Mouse (Mus musculus): ENCODE results near the gene Spata9.
"Not testable (repeated sequence)": the region's sequence is repeated elsewhere in the genome, so short reads cannot be mapped to it uniquely, and the experiment has no call there.

Gene Spata9

GRCm38 (mm10) chr13:75966850-75967249 is at the start of gene Spata9:
Gene Spata9, plus strand, starts transcription at chr13:75967150.
- H3K36me3 ChIP-seq (ENCODE audit: control insufficient read depth, insufficient read depth, low read length, poor library complexity, severe bottlenecking): no peaks in the 10 kb centered on the region
- no peaks in the 10 kb centered on the region for H3K27me3 ChIP-seq (ENCODE audit: control insufficient read depth, insufficient read depth, low read length, poor library complexity, severe bottlenecking)
- no peak for DNase-seq (ENCODE audit: low read depth, low spot score)

GRCm38 (mm10) chr13:75927951-75928350 is 39.0 kb upstream of the Spata9 start:
- DNase-seq (ENCODE audit: low read depth, low spot score): no peak
- Histone ChIP-seq H3K27me3 (ENCODE audit: control insufficient read depth, insufficient read depth, low read length, poor library complexity, severe bottlenecking) (no peaks in the 10 kb centered on the region), H3K36me3 (ENCODE audit: control insufficient read depth, insufficient read depth, low read length, poor library complexity, severe bottlenecking) (no peaks in the 10 kb centered on the region)

- not testable (repeated sequence) for H3K36me3 ChIP-seq (ENCODE audit: control insufficient read depth, insufficient read depth, low read length, poor library complexity, severe bottlenecking); DNase-seq (ENCODE audit: low read depth, low spot score); H3K27me3 ChIP-seq (ENCODE audit: control insufficient read depth, insufficient read depth, low read length, poor library complexity, severe bottlenecking)
These were observed 37.9 kb upstream of the Spata9 start for GRCm38 (mm10) chr13:75929071-75929470.

DNA sequence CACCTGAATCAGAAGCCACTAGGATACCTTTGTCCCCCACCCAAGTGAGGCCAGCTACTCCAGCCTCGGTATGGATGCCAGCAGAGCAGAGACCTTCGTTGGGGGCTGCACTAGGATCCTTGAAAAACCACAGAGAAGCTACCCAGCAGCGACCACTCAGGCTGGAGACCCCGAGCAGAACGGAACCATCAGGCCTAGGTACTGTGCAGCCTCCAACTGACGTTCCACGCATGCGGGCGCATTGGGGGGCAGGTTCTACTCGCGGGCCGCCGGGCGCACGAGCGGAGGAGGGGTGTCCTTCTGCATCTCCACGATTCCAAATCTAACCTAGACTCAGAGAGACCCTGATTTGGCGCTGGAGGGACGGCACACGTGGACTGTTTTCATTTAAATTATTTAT is 36.9 kb upstream of the Spata9 start:
- Histone ChIP-seq H3K27me3 (ENCODE audit: control insufficient read depth, insufficient read depth, low read length, poor library complexity, severe bottlenecking) (no peaks in the 10 kb centered on the region), H3K36me3 (ENCODE audit: control insufficient read depth, insufficient read depth, low read length, poor library complexity, severe bottlenecking) (no peaks in the 10 kb centered on the region)
- DNase-seq (ENCODE audit: low read depth, low spot score): no peak

GRCm38 (mm10) chr13:75930660-75931059 is 36.3 kb upstream of the Spata9 start:
- no peak for DNase-seq (ENCODE audit: low read depth, low spot score)
- H3K27me3 ChIP-seq (ENCODE audit: control insufficient read depth, insufficient read depth, low read length, poor library complexity, severe bottlenecking): no peaks in the 10 kb centered on the region
- no peaks in the 10 kb centered on the region for H3K36me3 ChIP-seq (ENCODE audit: control insufficient read depth, insufficient read depth, low read length, poor library complexity, severe bottlenecking)

GRCm38 (mm10) chr13:75931073-75931472 is 35.9 kb upstream of the Spata9 start:
- H3K27me3 ChIP-seq (ENCODE audit: control insufficient read depth, insufficient read depth, low read length, poor library complexity, severe bottlenecking): no peaks in the 10 kb centered on the region
- no peak for DNase-seq (ENCODE audit: low read depth, low spot score)
- no peaks in the 10 kb centered on the region for H3K36me3 ChIP-seq (ENCODE audit: control insufficient read depth, insufficient read depth, low read length, poor library complexity, severe bottlenecking)

- DNase-seq (ENCODE audit: low read depth, low spot score): no peak
- Histone ChIP-seq H3K36me3 (ENCODE audit: control insufficient read depth, insufficient read depth, low read length, poor library complexity, severe bottlenecking) (no peaks in the 10 kb centered on the region), H3K27me3 (ENCODE audit: control insufficient read depth, insufficient read depth, low read length, poor library complexity, severe bottlenecking) (no peaks in the 10 kb centered on the region)
These were observed 33.7 kb upstream of the Spata9 start for GRCm38 (mm10) chr13:75933287-75933686.

DNA sequence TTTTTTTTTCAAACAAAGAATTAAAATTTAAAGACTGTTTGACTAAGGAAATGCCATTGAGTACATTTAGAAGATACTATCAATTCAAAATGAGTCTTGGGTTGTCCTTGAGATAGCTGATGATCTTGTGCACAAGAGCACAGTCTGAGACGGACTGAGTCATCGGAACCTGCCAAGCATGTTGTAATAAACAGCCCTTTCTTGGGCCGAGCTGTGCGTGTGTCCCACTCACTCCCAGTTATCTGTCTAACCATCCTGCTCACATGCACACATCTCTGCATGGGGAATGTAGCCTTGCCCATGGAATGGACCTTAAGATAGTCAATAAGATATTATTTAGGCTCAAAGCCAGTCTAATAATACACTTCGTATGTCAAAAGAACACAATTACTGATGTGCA is 28.1 kb upstream of the Spata9 start:
- Histone ChIP-seq H3K27me3 (ENCODE audit: control insufficient read depth, insufficient read depth, low read length, poor library complexity, severe bottlenecking) (no peaks in the 10 kb centered on the region; the same call in 1 of the 2 replicates), H3K36me3 (ENCODE audit: control insufficient read depth, insufficient read depth, low read length, poor library complexity, severe bottlenecking) (no peaks in the 10 kb centered on the region)
- DNase-seq (ENCODE audit: low read depth, low spot score): no peak

DNA sequence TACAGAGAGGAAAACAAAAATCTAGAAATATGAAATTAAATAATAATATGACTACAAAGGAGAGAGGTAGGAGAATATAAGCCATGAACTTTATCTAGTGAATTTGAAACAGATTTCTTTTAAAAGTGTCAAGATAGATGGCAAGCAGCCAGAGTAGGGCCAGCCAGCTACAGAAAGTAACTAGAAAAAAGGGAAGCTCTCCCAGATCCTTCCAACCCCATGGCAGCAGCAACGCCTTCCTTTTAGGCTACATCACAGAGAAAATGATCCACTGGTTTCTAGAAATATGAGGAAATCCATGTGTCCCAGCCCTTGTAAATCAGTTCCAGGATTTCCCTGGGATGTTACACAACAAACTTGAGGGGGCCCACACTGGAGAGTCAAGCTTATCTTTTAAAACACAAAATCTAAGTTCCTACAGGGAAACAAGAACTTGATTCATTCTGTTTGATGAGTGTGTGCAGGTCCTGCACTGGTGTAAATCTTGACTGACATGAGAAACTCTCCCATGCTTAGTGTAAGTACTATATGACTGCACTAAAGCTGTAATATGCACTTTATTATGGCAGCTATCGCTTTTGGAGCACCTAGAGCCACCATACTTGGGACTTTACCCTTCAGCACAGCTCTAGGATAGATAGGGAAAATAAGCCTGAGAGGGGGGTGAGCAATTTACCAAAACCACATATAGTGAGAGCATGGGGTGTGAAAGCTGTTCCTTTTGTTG is 26.0 kb upstream of the Spata9 start:
- DNase-seq (ENCODE audit: low read depth, low spot score): no peak
- Histone ChIP-seq H3K36me3 (ENCODE audit: control insufficient read depth, insufficient read depth, low read length, poor library complexity, severe bottlenecking) (no peaks in the 10 kb centered on the region), H3K27me3 (ENCODE audit: control insufficient read depth, insufficient read depth, low read length, poor library complexity, severe bottlenecking) (no peaks in the 10 kb centered on the region; the same call in 1 of the 2 replicates)

DNA sequence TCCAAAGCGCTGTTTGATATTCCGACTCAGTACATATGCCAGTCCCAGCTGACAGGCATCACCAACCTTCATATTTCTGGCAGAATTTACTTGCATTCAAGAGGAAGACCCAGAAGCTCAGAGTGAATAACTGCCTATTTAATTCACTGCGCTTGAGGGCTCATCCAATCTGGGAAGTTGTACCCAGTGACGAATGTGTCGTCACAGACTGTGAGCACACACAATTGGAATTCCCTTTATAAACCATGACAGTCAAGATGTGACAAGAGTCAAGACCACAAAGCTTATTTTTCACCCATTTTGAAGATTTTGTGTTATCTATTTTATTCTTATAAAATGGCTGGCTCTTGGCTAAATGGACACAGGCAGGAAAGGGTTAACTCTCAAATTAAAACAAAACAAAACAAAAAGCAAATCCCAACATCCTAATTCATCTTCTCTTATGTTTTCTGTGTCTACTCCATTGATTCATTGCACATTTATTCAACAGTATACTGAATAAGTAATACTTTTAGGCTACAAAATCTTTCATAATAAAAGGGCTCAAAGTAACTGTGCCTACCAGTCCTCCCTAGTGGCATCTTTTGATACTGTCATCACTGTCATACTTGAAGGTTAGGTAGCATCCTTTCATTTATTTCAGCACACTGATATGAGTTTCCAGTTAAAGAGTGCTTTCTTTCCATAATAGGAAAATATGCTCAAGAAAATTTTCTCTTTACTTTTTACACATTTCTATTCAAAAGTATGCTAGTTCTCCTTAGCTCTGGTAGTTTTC is 25.2 kb upstream of the Spata9 start:
- no peaks in the 10 kb centered on the region for H3K36me3 ChIP-seq (ENCODE audit: control insufficient read depth, insufficient read depth, low read length, poor library complexity, severe bottlenecking)
- DNase-seq (ENCODE audit: low read depth, low spot score): peak; percentile 6
- H3K27me3 ChIP-seq (ENCODE audit: control insufficient read depth, insufficient read depth, low read length, poor library complexity, severe bottlenecking): no peaks in the 10 kb centered on the region; the same call in 1 of the 2 replicates

DNA sequence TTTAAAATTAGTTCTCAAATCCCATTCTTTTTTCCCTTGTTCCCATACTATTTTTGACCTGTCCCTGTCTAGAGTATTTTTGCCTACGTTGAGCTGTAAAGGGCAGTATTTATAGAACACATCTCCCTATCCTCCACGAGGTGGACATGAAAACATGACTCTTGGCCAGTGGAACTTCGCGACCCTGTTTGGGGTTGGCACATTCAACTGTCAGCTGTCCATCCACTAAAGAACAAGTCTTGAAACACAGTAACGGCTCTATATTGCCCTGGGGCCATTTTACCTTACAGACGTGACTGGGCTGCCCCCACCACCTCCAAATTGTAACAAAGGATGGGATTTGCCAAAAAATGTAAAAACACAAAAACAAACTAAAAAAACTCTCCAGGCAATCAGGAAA is 24.2 kb upstream of the Spata9 start:
- DNase-seq (ENCODE audit: low read depth, low spot score): peak; percentile 2
- no peaks in the 10 kb centered on the region; the same call in 1 of the 2 replicates for H3K27me3 ChIP-seq (ENCODE audit: control insufficient read depth, insufficient read depth, low read length, poor library complexity, severe bottlenecking)
- no peaks in the 10 kb centered on the region for H3K36me3 ChIP-seq (ENCODE audit: control insufficient read depth, insufficient read depth, low read length, poor library complexity, severe bottlenecking)

DNA sequence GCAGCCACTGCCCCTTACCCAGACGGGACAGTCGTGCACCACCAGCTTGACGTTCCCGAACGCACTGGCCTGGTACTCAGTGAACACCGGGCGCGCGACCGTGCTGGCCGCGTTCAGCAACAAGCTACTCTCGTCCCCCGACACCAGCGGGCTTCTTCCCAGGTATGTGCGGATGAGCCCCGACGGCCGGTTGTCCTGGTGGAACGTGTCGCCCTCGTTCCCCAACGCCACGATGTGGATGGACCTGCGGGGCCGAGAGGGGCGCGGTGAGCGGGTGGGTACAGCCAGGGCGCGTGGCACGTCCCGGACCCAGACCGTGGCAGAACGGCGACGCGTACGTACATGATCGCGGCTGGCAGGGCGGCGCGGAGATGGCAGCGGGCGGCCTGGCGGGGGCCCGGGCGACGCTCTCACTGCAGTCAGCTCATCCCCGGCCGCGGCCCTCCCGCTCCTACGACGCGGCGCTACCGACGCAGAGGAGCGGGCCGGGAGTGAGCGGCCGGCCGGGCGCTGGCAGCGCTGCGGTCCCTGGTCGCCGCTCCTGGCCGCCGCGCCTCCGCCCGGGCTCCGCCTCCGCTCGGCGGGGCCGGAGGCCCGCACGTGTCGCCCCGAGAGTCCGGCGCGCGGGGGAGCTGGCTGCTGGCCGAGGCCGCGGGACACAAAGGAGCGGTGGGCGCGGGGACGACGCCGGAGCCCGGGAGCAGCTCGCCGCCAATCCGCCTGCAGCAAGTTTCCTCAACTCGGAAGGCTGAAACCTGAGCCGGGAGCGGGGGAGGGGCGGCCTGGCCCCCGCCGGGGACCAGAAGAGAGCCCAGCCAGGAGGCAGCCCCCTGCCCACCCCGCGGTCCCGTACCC is 23.5 kb upstream of the Spata9 start, which contains the start of gene Rhobtb3:
Gene Rhobtb3, minus strand, starts transcription at position 737 of the 855 bp plus-strand sequence.
- peak; percentile 21 for DNase-seq (ENCODE audit: low read depth, low spot score)
- Histone ChIP-seq H3K36me3 (ENCODE audit: control insufficient read depth, insufficient read depth, low read length, poor library complexity, severe bottlenecking) (no peaks in the 10 kb centered on the region), H3K27me3 (ENCODE audit: control insufficient read depth, insufficient read depth, low read length, poor library complexity, severe bottlenecking) (no peaks in the 10 kb centered on the region; the same call in 1 of the 2 replicates)

DNA sequence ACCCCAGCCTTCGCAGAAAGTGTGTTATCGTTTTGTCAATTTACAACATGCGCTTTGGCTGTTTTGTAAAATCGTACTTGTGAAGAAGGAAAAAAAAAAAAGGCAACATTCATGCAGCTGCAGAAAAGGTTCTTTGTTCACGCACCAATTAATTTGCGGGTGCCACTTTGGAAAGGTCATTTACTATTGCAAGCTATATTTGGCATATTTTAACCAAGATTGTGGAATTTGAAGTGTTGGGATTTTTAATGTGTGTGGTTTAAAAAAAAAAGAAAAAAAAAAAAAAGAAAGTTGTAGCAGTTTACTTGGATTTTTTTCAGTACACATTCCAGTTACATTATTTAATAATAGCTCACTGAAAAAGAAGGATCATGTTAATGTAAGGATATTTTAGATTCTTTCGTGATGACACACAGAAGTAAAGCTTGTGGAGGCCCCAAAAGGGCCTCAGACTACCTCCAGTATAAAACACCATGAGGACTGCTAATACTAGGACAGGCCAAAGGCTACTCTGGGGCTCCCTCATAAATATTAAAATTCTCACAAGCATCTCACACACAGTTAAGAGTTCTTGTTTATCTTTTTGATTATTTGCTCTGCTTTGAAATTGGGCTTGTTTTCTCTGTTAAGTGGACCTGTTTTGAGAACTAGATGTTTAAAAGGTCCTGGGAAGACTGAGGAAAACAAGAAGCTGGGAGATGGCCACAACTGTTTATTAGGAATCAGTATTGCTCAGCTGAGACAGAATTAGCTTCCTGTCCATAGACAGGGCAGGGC is 22.7 kb upstream of the Spata9 start:
- Histone ChIP-seq H3K36me3 (ENCODE audit: control insufficient read depth, insufficient read depth, low read length, poor library complexity, severe bottlenecking) (no peaks in the 10 kb centered on the region), H3K27me3 (ENCODE audit: control insufficient read depth, insufficient read depth, low read length, poor library complexity, severe bottlenecking) (no peaks in the 10 kb centered on the region; the same call in 1 of the 2 replicates)
- no peak for DNase-seq (ENCODE audit: low read depth, low spot score)

DNA sequence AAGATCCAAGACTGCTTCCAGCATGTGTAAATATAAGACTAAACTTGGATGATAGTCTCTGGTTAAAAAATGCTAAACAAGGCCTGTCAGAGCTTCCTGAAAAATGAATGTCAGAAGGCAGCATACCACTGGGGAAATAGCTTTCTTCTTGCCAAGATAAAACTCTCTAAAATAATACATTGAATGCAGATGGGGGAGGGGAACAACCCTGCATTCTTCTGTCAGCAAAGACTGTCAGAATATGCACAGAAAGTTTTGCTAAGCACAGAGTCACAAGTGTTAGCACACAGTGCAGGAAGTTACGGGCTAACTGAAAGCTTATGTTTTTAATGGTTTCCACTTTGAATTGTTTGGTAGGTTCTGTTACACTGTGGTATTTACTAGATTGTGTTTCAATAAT is 16.7 kb upstream of the Spata9 start:
- DNase-seq (ENCODE audit: low read depth, low spot score): no peak
- Histone ChIP-seq H3K36me3 (ENCODE audit: control insufficient read depth, insufficient read depth, low read length, poor library complexity, severe bottlenecking) (no peaks in the 10 kb centered on the region), H3K27me3 (ENCODE audit: control insufficient read depth, insufficient read depth, low read length, poor library complexity, severe bottlenecking) (no peaks in the 10 kb centered on the region)
